Mouse (Mus musculus) telencephalon, adult 2 months (tissue): ENCODE data around the gene Gpr183.

Experiments used
- DNase-seq: peaks from one replicate; pipeline ENCODE4 v3.0.0-alpha.2; 2011; ENCODE audit warnings: low read depth, low spot score

The Gpr183 gene

GRCm38 (mm10) chr14:121904754-121905153 is 60.2 kb downstream of the Gpr183 start:
- no peak for DNase-seq

GRCm38 (mm10) chr14:121903381-121903876 is 61.6 kb downstream of the Gpr183 start:
- no peak for DNase-seq
